Mouse (Mus musculus): Measurements from ENCODE around the gene Pard3.

GRCm38 (mm10) chr8:127295848-127296247, 232.2 kb downstream of the Pard3 start:
- no peak for TF ChIP-seq CTCF (conservative IDR thresholded peaks at IDR 0.05; ENCODE audit: insufficient read depth, insufficient read length, low read depth, low read length)
- TF ChIP-seq POLR2A (IDR thresholded peaks at IDR 0.05; ENCODE audit: low read depth, low read length): no peak
